Mouse (Mus musculus) myocyte (in vitro differentiated cells): ENCODE measurements around the gene Eif4b. TPM values are rescaled to one million over a fixed set of nuclear protein-coding genes. Genes with fewer than 3 reads are reported as not detected.

Source experiments
- H3K27me3 ChIP-seq: one replicate; pipeline ENCODE4 v1.6.1; 2011; ENCODE audit not compliant: control insufficient read depth, insufficient read depth, insufficient read length
- H3K36me3 ChIP-seq: one replicate; pipeline ENCODE4 v1.6.1; 2011; ENCODE audit not compliant: control insufficient read depth, insufficient read depth
- H3K4me2 ChIP-seq: one replicate; pipeline ENCODE4 v1.6.1; 2011; ENCODE audit warnings: low read depth, control low read depth
- H3K4me3 ChIP-seq: one replicate; pipeline ENCODE4 v1.5.1; 2011; ENCODE audit warnings: mild to moderate bottlenecking, control low read depth, moderate library complexity
- H3K79me2 ChIP-seq: one replicate; pipeline ENCODE4 v1.6.1; 2011; ENCODE audit not compliant: control insufficient read depth, insufficient read depth
- H3ac ChIP-seq: one replicate; pipeline ENCODE4 v1.6.1; 2011; ENCODE audit not compliant: control insufficient read depth, insufficient read length
- CEBPB ChIP-seq: IDR thresholded peaks from 2 replicates; pipeline ENCODE4 v1.6.1; 2011; ENCODE audit warnings: mild to moderate bottlenecking, moderate library complexity; ENCODE audit not compliant: poor library complexity, insufficient read depth, severe bottlenecking
- E2F4 ChIP-seq: IDR thresholded peaks from one replicate; pipeline ENCODE4 v1.6.1; 2011; ENCODE audit warnings: mild to moderate bottlenecking, control low read depth, moderate library complexity; ENCODE audit not compliant: insufficient read depth
- MAX ChIP-seq: IDR thresholded peaks from one replicate; pipeline ENCODE4 v1.6.1; 2011; ENCODE audit warnings: low read depth, mild to moderate bottlenecking, control low read depth
- MYOD1 ChIP-seq, 3 experiments: IDR thresholded peaks; one replicate each; pipeline ENCODE4 v1.6.1; 2011; ENCODE audit warnings: control low read depth in 2 of 3, low read depth in 2 of 3, mild to moderate bottlenecking in 2 of 3, moderate library complexity in 1 of 3; ENCODE audit not compliant: insufficient read length in 2 of 3, control insufficient read depth in 1 of 3
- MYOG ChIP-seq, 3 experiments: IDR thresholded peaks; one replicate each; pipeline ENCODE4 v1.6.1; 2011; ENCODE audit warnings: control low read depth in 2 of 3, low read depth in 2 of 3, mild to moderate bottlenecking in 2 of 3; ENCODE audit not compliant: insufficient read length in 2 of 3, control insufficient read depth in 1 of 3, insufficient read depth in 1 of 3
- POLR2A ChIP-seq: IDR thresholded peaks from one replicate; pipeline ENCODE4 v1.6.1; 2011; ENCODE audit warnings: low read depth, mild to moderate bottlenecking, control low read depth, moderate library complexity; ENCODE audit not compliant: insufficient read length
- POLR2AphosphoS2 ChIP-seq: IDR thresholded peaks from one replicate; pipeline ENCODE4 v1.6.1; 2011; ENCODE audit warnings: low read depth, control low read depth; ENCODE audit not compliant: insufficient read length
- REST ChIP-seq: IDR thresholded peaks from one replicate; pipeline ENCODE4 v1.6.1; 2011; ENCODE audit warnings: mild to moderate bottlenecking, control low read depth, moderate library complexity; ENCODE audit not compliant: insufficient read depth, insufficient read length
- SRF ChIP-seq: IDR thresholded peaks from one replicate; pipeline ENCODE4 v1.6.1; 2011; ENCODE audit warnings: low read depth; ENCODE audit not compliant: control insufficient read depth, insufficient read length
- TCF12 ChIP-seq: IDR thresholded peaks from one replicate; pipeline ENCODE4 v1.6.1; 2011; ENCODE audit warnings: mild to moderate bottlenecking, control low read depth; ENCODE audit not compliant: poor library complexity, insufficient read depth, severe bottlenecking
- TCF3 ChIP-seq: IDR thresholded peaks from one replicate; pipeline ENCODE4 v1.6.1; 2011; ENCODE audit warnings: low read depth, control low read depth; ENCODE audit not compliant: insufficient read length
- USF1 ChIP-seq: IDR thresholded peaks from one replicate; pipeline ENCODE4 v1.6.1; 2011; ENCODE audit warnings: low read depth, mild to moderate bottlenecking, control low read depth, moderate library complexity
- polyA plus RNA-seq: library from polyadenylated mRNA; unstranded; fragments of >200 nt; fragmentation: generic; extraction: Trizol; gene quantifications from one replicate; pipeline ENCODE4 v1.2.1, GENCODE M21; 2012; ENCODE audit warnings: missing spikeins

The Eif4b gene
- polyA plus RNA-seq, 1 experiment, result 266 TPM

DNA sequence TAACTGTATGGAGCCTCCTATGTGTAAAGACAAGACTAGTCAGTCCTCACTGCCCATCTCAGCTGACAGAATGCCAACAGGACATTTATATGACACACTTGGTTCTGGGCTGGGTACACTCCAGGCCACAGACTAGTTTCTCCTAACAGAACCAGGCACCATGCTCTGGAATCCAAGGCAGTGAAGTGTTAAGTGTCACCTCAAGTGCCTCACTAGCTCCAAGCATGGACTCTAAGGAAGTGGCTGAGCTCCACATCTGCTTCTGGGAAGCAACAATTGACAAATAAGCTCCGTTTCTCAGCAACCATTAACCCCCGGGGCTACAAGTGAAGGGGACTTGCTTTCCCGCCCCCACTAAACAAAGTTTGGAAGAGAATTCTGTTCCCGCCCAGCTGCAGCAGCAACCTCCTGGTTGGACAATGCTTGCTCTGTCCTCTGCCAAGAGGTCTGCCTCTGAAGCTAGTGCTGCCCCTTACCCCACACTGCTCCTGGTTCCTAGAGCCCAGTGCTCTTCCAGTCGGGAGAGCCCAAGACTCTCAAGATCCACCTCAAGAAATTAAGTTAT lies 24.5 kb downstream of the Eif4b start:
- H3K36me3 ChIP-seq, result peaks cover 35% of the 10 kb centered on the region
- H3K79me2 ChIP-seq, result peaks cover 12% of the 10 kb centered on the region
- H3K27me3 ChIP-seq, result no peaks in the 10 kb centered on the region
- H3K4me2 ChIP-seq, result peak overlapping the region; percentile 96
- TF ChIP-seq POLR2AphosphoS2 (peak; percentile 53), USF1 (no peak)
- no peak overlapping the region for H3K4me3 ChIP-seq
- no peak overlapping the region for H3ac ChIP-seq

DNA sequence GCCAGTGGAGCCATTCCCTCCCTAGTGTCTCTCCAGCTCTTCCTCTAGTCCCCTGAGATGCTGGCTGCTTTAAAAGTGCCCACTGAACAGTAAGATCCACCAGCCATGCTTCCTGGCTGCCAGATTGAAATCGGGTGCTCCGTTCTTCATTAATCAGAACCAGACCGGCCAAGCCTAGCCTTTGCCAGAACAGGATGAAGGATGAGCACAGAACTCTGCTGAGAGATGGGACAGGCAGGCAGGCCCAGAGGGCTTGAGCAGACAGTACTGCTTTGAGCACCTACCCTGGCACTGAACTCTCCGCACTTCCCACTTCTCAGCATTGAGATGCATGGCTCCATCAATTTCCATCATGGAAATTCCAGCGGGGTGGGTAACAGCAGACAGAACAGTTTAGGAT lies 25.7 kb downstream of the Eif4b start:
- Histone ChIP-seq H3K79me2 (peaks cover 23% of the 10 kb centered on the region), H3K4me2 (peak overlapping the region; percentile 96), H3ac (peak overlapping the region; percentile 11), H3K36me3 (peaks cover 24% of the 10 kb centered on the region), H3K4me3 (peak overlapping the region; percentile 70), H3K27me3 (no peaks in the 10 kb centered on the region)
- TF ChIP-seq POLR2A (peak; percentile 57), TCF3 (no peak), MYOD1 (IDR thresholded peaks at IDR 0.05; ENCODE audit: control insufficient read depth in 1 of 3, insufficient read length in 2 of 3, low read depth in 2 of 3) (no peak), SRF (no peak), POLR2AphosphoS2 (peak; percentile 67), E2F4 (no peak), TCF12 (no peak), CEBPB (no peak)

GRCm38 (mm10) chr15:102099771-102100160 lies 26.2 kb downstream of the Eif4b start:
- peak overlapping the region; percentile 70 for H3K4me3 ChIP-seq
- H3K79me2 ChIP-seq, result peaks cover 28% of the 10 kb centered on the region
- peak overlapping the region; percentile 96 for H3K4me2 ChIP-seq
- H3ac ChIP-seq, result peak overlapping the region; percentile 11
- peaks cover 19% of the 10 kb centered on the region for H3K36me3 ChIP-seq
- no peak for TF ChIP-seq MYOD1 (IDR thresholded peaks at IDR 0.05; ENCODE audit: control insufficient read depth in 1 of 3, insufficient read length in 2 of 3, low read depth in 2 of 3)
- no peak for TF ChIP-seq CEBPB
- no peak for TF ChIP-seq SRF
- TF ChIP-seq USF1, result no peak
- no peak for TF ChIP-seq MYOG (IDR thresholded peaks at IDR 0.05; ENCODE audit: control insufficient read depth in 1 of 3, insufficient read depth in 1 of 3, insufficient read length in 2 of 3, low read depth in 2 of 3)
- no peak for TF ChIP-seq REST
- no peak for TF ChIP-seq E2F4
- TF ChIP-seq TCF12, result no peak
- TF ChIP-seq TCF3, result no peak
- TF ChIP-seq POLR2A, result no peak
- TF ChIP-seq MAX, result no peak
- no peak for TF ChIP-seq POLR2AphosphoS2
- no peaks in the 10 kb centered on the region for H3K27me3 ChIP-seq

- peaks cover 34% of the 10 kb centered on the region for H3K79me2 ChIP-seq
- peak within 1 kb of the TSS; percentile 11 for H3ac ChIP-seq
- H3K36me3 ChIP-seq, result peaks cover 12% of the 10 kb centered on the region
- H3K27me3 ChIP-seq, result no peaks in the 10 kb centered on the region
- TF ChIP-seq MYOD1 (IDR thresholded peaks at IDR 0.05; ENCODE audit: control insufficient read depth in 1 of 3, insufficient read length in 2 of 3, low read depth in 2 of 3) (peak in 1 of 3 experiments; percentile 56), E2F4 (no peak), CEBPB (no peak), USF1 (no peak), SRF (no peak), POLR2AphosphoS2 (peak; percentile 88), MYOG (IDR thresholded peaks at IDR 0.05; ENCODE audit: control insufficient read depth in 1 of 3, insufficient read depth in 1 of 3, insufficient read length in 2 of 3, low read depth in 2 of 3) (peak in 1 of 3 experiments; percentile 41), POLR2A (peak; percentile 91)
- H3K4me2 ChIP-seq, result peak within 1 kb of the TSS; percentile 96
- peak within 1 kb of the TSS; percentile 70 for H3K4me3 ChIP-seq
These were observed 26.8 kb downstream of the Eif4b start, which contains the start of gene Tns2 for GRCm38 (mm10) chr15:102100161-102100981. Gene Tns2 (plus strand): TSS chr15:102100413.

GRCm38 (mm10) chr15:102100996-102101671 lies 27.6 kb downstream of the Eif4b start:
- peak overlapping the region; percentile 96 for H3K4me2 ChIP-seq
- no peaks in the 10 kb centered on the region for H3K27me3 ChIP-seq
- peaks cover 5% of the 10 kb centered on the region for H3K36me3 ChIP-seq
- peaks cover 40% of the 10 kb centered on the region for H3K79me2 ChIP-seq
- no peak for TF ChIP-seq E2F4
- TF ChIP-seq POLR2AphosphoS2, result peak; percentile 29
- H3K4me3 ChIP-seq, result peak overlapping the region; percentile 70
- H3ac ChIP-seq, result no peak overlapping the region
